Mouse (Mus musculus) stomach, postnatal 0 days (tissue): ENCODE data around the gene Med24.

ENCODE experiments used
- CTCF ChIP-seq: IDR thresholded peaks from 2 replicates; pipeline ENCODE4 v1.5.1; 2016; ENCODE audit warnings: antibody characterized with exemption, low read depth, mild to moderate bottlenecking, moderate library complexity
- EP300 ChIP-seq: optimal IDR thresholded peaks from 2 replicates; pipeline ENCODE3; 2016; ENCODE audit warnings: antibody characterized with exemption

DNA sequence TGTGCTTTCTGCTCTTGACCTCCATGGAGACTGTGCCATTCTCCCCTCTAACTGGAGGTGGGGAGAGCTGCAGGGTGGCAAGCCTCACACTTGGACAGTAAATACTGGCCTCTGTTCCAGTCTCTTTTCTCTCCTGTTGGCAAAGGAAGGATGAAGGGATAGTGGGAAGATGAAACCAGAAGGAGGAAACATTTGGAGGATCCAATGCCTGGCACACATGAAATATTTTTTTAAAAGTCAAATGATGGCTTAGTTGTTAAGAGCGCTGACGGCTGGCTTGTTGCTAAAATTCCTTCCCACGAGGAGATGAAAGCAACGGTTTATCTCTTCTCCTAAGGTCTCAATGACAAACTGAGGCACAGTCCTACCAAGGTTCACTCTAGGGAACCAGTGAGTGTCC, 5.9 kb upstream of the Med24 start:
- TF ChIP-seq CTCF = no peak
- TF ChIP-seq EP300 = no peak
